Mouse (Mus musculus): ENCODE measurements at regions not wholly inside any gene's neighbourhood (a gene's known extent, or its start where the extent isn't known, plus 50 kb on each side); places are given as distances from the start of the nearest gene placed in this dataset.
"Not testable (repeated sequence)": the region's sequence is repeated elsewhere in the genome, so short reads cannot be mapped to it uniquely, and the experiment has no call there.

DNA sequence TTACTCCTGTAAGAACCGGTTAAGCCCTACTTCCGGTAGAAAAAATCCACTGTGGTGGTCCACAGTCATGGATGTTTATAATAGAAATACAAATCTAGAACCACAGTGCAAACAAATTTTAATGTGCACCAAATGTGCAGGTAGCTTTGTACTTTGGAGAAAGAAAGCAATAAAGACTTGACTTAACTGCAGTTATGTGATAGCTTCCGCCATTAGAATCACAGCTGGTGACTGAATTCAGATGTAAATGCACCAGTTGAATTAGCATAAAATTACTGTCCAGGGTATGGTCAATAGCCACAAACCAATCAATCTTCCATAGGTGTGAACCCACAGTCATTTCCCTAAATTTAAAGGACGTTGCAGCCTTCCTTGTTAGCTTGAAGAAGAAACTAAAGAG lies 367.2 kb downstream of the Trib2 start:
- no peak for ATAC-seq (replicated peaks; ENCODE audit: poor library complexity)

DNA sequence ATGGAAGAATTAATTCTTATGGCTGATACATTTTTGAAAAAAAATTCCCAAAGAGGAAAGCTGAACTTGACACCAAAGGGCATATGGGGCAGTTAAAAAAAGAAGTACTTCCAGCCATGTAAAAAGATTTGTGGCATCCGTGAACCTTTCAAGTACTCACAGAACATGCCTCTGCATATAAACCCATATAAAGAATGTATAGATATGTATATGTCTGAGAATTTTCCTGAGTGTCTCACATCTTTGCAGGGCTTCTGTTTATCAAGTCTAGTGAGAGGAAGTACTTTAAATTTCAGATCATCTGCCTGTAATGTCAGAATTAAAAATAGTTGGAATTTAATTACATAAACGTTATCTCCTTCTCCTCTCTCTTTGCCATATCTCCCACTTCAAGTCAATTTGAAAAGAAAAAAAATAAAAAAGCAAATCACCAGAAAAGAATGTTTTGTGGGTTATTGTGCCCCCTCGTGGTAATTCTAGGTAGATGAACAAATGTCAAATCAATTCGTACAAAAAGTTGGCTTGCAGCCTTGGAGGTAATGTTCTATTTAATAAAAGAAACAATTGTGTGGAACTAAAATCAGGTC lies 400.4 kb downstream of the Trib2 start:
- ATAC-seq (replicated peaks; ENCODE audit: poor library complexity) = no peak

DNA sequence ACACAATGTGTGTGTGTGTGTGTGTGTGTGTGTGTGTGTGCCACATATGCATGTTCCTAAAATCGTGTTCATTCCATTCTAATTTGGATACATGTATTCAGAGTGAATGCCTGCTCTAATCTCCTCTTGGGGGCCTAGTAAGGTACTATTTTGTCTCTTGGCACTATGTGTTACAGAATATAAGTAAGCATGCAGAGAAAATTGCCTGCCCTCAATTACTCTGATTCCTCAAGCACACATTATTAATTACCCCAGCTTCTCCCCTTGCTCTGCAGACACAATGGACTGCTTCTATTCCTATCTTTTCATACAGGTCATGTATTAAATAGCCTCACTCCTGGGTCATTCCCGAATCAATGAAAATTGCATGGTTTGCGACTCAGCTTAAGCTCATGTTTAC lies 406.3 kb downstream of the Trib2 start:
- ATAC-seq (replicated peaks; ENCODE audit: poor library complexity) = no peak

DNA sequence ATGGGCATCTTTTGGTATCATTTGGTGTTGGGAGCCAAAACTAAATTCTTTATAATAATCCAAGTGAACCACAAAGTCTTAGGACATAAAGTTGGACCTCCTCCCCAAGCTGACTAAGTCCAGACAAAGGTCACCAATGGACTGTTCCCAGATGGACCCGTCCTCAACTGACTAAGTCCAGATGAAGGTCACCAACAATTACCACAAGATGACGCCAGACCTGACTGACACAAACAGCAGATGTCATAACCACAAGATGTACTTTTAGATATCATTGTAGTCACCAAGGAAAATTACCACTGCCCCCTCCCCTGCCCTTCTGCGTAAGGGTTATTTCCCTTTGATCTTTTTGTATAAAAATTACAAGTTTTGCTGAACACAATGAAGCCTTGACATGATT lies 409.1 kb downstream of the Trib2 start:
- ATAC-seq (replicated peaks; ENCODE audit: poor library complexity) = not testable (repeated sequence)

DNA sequence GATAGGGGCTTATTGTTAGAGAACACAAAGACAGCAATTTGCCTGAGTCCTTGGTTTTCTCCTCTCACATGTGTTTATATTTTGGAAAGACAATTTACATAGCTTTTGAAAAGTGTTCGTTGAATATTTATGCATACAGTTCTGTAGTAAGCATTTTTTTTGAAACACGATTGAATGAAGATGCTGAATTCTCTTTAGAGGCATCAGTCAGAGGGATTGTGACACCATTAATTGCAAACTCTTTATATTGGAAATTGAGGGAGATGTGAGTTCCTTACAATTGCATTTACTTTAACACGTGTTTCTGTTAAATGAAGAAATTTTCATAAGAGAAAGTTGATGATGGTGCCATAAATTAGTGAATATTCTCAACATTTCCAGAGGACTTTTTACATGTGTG lies 424.1 kb downstream of the Trib2 start:
- ATAC-seq (replicated peaks; ENCODE audit: poor library complexity) = no peak

DNA sequence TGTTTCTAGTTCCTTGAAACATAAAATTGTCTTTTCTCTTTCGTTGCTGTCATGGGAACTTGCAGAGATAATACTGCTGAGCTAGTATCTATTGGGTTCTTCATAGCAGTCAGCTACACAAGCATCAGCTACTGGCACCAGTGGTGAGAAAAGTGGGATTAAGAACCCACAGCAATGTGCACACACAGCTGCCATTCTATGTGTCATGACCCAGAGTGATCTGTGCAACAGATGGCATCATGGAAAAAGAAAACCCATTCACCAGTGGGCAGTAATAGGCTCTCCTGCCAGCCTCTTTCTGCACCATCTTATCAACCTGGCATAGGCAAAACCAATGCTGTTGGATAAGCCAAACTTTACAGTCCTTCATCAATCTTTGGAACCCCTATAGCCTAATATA lies 428.1 kb downstream of the Trib2 start:
- ATAC-seq (replicated peaks; ENCODE audit: poor library complexity) = no peak

DNA sequence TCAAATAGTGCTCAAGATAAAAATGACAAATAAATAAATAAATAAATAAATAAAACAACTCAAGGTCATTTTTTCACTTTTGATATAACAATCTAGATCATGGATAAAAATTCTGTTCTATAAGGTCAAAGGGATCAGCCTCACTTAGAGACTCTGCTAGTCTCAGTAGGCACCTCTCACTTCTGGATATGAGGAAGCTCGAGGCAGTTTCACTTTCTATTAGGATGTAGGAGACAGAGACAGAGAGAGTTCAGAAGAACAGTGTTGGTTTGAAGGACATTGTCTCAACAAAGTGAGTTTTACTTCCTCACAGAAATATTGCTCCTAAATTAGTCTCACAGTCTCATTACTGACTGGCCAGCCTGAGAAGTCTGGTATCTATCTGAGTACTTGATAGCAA lies 458.9 kb downstream of the Trib2 start:
- no peak for ATAC-seq (replicated peaks; ENCODE audit: poor library complexity)

DNA sequence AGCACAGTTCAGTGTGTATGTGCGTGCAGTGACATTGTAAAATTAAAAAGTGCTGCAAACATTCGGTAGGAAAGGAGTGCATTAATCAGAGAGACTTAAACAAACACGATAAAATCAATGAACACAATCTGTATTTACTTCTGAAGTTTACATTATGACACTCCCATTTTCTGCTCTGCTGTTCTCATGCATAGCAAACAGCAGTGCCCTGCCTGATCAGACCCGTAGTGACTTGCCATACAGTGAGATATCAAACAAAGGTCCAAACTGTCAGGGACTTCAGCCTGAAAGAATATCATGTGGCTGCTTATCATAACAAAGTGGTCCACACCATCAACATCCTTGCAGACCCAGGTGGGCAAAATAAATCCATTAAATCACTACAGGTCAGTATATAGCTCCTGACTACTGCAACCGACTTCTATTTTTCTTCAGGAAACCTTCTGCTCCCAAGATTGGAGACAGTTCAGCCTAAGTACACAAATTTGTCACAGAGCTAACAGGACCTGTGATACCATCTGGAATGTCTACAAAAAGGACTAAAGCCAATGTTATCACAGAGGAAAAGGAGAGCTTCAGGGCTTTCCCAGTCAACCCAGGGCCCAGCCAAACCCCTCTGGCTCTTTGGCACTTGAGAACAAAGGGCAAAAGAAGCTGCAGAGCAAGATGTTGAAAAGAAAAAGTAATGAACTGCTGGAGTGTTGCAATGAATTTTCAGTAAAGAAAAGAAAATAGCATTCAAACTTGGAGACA lies 495.8 kb downstream of the Trib2 start:
- ATAC-seq (replicated peaks; ENCODE audit: poor library complexity) = no peak

DNA sequence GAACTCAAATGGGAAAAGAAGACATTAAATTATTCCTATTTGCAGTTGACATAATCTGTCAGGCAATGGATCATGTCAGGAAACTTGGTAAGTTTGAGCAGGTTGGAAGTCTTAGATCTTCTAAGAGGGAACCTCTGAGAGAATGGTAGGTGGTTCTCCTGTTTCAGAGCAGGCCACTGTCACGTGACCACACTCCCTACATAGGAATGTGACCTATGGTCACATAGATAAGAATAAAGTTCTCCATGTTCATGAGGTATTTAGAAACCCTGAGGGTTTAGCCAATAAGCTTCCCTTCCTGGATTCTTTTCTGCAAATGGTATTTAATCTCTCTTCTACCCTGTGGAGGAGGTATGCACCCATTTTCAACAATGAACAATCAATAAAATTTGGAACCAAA lies 497.1 kb downstream of the Trib2 start:
- no peak for ATAC-seq (replicated peaks; ENCODE audit: poor library complexity)

DNA sequence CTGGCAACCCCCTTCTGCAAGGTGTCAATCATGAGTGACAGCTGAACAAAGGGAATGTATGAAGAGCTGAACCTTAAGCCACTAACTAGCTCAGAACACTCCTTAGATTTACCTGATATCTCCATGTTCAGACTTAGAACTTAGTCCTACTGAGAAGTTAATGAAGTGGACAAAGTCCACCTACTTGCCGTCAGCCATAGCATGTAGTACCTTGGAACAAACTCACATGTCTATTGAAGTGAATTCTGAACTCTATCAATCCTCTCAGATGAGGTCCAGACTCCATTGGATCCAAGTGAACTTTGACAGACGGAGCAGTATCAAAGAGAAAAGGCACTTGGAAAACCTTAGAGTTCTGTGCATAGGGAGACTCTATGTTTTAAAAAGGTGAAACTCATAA lies 521.8 kb downstream of the Trib2 start:
- no peak for ATAC-seq (replicated peaks; ENCODE audit: poor library complexity)

DNA sequence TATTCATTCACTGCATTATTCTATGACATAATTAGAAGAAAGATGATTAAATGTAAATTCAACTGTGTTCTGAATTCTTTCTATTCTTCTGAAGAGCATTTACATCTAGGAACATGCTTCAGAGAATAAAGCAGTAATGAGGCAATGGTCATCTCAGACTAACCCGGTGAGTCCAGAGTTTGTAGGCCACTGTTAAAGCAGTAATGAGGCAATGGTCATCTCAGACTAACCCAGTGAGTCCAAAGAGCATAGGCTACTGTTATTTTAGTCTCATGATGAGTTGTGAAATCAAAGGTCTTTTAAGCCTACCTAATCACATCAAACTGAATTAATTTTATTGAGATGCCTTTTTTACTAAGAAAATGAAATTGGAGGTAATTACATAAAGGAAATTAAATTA lies 554.6 kb downstream of the Trib2 start:
- no peak for ATAC-seq (replicated peaks; ENCODE audit: poor library complexity)

DNA sequence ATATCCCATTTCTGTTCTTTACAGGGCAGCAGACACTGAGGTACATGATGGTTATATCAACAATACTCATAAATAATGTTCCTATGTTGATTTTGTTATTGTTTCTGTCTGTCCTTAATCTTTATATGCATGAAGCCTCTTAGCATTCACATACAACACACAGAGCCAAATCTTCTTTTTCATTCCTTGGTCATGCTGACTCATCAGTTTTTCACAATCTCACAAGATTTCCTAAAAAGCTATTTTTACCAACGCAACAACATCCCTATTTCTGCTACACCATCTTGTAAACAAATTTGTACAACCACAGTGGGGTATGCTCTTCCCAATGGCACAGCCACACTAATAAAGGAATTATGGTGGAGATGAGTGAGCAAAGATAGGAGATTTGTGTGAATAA lies 555.1 kb downstream of the Trib2 start:
- no peak for ATAC-seq (replicated peaks; ENCODE audit: poor library complexity)

DNA sequence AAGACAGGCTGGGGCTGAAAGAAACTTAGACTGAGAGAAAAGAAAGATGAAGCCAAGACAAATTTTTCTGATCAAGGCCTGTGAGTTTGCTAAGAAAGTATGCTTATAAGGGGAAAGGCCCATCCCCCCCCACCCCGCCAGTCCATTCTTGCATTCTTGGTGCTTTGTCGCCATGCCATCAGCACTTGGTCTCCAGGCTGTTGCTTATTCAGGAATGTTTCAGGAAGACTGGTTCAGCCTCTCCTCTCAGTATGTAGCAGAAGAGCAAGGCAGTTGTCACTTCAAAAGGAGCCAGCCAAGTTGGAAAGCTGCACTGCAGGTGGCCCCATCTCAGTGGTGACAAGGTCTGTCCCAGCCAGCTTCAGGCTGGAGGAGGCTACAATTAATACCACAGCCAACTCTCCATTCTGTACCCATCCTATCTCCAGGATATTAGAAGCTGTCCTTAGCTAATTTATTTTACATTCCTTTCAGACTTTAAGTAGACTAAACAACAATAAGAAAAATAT lies 555.8 kb downstream of the Trib2 start:
- ATAC-seq (replicated peaks; ENCODE audit: poor library complexity) = no peak

DNA sequence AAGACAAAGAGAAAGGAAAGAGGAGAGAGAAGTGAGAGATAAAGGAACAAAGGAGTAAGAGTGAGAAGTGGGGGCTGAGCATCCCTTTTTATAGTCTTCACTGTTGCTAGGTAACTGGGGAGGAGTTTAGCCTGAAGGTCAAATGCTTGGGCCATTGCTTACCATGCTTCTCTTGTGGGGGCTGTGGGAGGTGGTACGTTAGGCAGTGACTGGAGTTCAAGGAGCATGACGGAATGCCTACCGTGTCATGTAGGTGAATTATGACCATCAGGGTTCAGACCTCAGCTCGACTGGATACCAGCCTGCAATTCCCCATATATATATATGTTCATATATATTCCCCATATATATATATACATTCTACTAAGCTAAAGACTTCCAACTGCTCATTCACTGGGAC lies 571.8 kb downstream of the Trib2 start:
- no peak for ATAC-seq (replicated peaks; ENCODE audit: poor library complexity)

DNA sequence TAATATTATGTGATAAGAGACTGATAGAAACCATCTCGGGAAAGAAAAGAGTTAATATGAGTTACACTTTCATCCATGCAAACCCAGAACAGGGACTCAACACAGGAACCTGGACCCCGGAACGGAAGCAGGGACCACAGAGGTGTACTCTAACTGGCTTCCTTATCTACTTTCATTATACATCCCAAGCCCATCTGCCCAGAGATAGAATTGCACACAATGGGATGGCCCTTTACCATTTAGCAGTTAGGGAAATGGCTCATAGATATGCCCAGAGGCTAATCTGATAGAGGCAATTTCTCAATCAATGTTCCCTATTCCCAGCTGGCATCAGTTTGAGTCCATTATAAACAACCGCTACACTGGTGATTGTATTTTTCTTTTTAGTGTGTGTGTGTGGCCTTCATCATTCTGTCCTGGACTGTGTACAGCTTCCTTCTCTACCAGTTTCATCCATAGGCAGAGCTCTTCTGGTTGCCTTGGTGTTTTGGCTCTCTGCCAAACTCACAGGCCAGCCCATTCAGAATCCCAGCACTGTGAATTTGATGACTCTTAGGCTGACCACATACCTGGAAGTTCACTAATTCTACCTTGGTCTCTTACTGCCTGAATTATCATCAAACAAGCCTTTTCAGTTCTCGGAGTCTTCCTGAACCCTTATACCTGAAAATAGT lies 594.1 kb downstream of the Trib2 start:
- ATAC-seq (replicated peaks; ENCODE audit: poor library complexity) = no peak

DNA sequence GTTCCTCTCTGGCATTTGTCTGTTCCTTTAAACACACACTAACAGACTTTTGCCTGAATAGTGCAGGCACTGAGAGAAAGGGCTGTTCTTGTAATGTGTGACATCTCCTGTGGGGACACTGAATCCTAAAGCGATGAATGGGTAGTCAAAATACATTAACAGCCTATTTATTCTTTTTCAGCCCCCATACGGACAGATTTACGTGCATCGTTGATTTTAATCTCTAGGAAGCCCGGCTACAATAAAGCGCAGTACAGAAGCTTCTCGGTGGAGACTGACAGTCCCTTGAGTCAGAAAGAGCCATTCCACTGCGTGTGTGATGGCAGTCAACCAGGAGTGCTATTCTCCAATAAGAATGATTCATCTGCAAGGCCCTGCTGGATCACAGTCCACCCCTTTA lies 598.2 kb downstream of the Trib2 start:
- no peak for ATAC-seq (replicated peaks; ENCODE audit: poor library complexity)

DNA sequence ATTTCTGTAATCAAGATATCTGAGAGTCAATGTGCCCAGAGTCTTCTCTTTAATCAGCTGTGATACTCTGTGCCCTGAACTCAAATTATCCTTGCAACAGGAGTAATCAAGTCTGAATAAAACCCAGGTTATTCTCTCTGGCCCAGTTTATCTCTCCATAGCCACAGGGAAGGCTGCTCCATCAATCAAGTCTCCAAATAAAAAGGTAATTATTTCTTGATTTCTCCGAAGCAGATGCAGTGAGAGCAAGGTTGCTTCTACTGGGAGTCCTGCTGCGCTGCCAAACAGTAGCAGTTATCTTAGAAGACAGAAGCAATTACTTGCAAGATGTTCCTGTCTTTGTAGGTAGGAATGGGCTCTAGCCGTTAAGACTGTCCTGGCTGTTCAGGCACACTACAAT lies 600.5 kb downstream of the Trib2 start:
- ATAC-seq (replicated peaks; ENCODE audit: poor library complexity) = no peak

DNA sequence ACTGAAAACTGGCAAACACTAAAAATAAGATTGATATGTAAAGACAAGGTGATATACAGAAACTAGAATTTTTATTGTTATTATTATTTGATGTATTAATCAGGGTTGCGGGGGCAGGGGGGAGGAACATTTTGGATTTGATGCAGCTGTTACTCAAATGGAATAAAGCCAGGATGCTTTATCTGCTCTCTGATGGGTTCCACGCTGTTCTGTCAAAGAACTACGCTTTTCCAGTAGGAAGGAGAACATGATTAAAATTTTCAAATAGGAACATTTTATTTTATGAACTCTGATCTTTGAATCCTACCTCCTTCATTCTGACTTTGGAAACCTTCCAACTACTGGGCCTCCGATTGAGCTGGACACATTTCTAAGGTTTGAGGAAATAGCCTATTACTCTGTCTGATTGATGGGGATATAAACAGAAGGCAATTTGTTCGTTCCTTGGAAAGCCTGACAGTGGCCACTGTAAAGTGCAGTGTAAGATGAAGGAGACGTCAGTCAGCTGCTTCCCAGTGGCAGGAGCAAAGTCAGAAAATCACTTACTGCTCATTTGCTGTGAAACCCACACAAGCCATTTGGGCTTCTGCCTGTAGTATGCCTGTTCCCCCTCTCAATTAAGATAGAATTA lies 642.2 kb downstream of the Trib2 start:
- no peak for ATAC-seq (replicated peaks; ENCODE audit: poor library complexity)

DNA sequence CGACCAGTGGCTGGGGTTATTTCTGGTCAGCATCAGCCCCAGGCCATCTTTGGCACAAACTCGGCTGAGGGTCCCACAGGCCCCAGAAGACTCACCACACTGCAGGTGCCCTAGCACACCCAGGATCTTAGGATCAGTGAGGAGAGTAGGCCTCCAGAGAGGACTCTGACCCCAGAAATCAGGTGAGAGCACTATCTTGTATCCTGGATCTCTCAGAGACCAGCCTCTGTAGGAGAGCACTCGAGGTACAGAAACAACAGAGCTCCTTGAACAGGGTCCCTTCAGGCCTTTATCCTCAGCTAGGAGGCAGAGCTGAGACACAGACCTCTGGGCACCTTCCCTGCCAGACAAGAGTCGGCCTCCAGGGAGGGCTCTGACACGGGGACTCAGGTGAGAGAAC lies 654.1 kb downstream of the Trib2 start:
- no peak for ATAC-seq (replicated peaks; ENCODE audit: poor library complexity)

DNA sequence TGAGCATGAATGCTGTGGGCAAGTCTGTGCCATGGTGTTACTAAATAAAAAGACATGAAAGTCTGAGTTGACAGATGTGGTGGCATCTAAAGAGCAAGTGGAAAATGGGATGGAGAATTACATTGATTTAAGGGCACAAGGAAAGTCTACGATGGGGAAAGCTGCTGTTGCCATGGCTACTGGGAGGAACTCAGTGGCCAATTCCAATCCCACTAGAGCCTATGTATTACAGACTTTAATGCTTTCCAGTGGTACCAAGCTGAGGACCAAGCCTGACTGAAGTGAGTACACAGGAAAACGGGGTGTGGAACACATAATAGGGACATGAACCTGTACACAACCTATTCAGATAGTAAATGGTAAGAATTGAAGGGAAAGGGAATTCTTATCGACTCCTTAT lies 654.9 kb downstream of the Trib2 start:
- no peak for ATAC-seq (replicated peaks; ENCODE audit: poor library complexity)

DNA sequence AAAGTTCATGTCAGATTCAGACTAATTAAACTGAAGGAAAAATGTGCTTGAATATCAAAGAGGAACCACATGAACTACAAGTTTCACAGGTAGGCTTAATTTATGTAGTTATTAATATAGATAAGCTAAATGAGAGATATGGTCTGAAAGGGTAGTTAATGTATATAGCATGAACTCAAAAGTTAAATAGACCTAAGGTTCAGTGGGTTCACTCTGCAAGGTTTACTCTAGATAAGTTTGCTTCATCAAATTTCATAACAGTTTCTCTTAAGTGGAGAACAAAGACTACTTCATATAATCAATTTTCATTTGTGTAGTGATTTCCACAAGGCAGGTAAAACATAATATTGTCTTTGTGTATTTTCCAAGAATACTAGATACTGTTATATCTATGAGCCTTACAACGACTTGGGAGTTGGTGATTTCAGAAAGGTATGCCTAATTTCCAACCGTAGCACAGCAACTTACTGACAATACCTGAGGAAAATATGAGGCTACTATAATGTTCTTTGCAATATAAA lies 656.2 kb downstream of the Trib2 start:
- ATAC-seq (replicated peaks; ENCODE audit: poor library complexity) = no peak

DNA sequence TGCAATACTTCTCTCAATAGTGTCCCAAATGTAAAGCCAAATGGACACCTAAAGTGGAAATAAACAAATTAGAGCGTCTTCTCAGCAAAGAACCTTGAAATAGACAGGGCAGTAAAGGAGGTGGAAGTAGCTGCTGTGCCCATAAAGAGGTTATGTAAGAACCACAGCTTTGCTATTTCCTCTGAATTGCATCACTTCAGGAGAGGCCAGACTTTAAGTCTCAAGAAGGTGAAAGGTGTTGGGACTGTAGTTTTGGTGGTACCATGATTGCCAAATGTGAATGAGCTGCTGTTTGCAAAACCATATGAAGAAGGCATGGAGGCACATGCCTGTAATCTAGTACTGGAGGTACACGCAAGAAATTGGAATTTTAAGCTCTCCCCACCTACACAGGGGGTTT lies 670.3 kb downstream of the Trib2 start:
- ATAC-seq (replicated peaks; ENCODE audit: poor library complexity) = no peak

All from megakaryocyte progenitor cell, adult 5-6 weeks (primary cell).